Mouse (Mus musculus) heart, embryonic 11.5 days (tissue): ENCODE data around the gene Smpd3. TPM values are rescaled to one million over a fixed set of nuclear protein-coding genes. Genes with fewer than 3 reads are reported as not detected.

ENCODE experiments used
- ATAC-seq: fragments of 200-750 bp; cut with Nextera tagmentation; replicated peaks from 2 replicates; pipeline ENCODE4 v1.8.0; 2017; ENCODE audit warnings: moderate library complexity; ENCODE audit not compliant: insufficient number of reproducible peaks, low FRiP score, low TSS enrichment
- H3K27ac ChIP-seq: fragments of 300-500 bp; sonication (generic); 2 replicates; pipeline ENCODE4 v1.5.1; 2014; ENCODE audit warnings: mild to moderate bottlenecking, low read depth, low read length
- H3K27me3 ChIP-seq: fragments of 300-500 bp; sonication (generic); 2 replicates; pipeline ENCODE4 v1.6.1; 2014; ENCODE audit warnings: mild to moderate bottlenecking, low read length, mixed read lengths; ENCODE audit not compliant: control insufficient read depth, insufficient read depth
- H3K36me3 ChIP-seq: fragments of 300-500 bp; sonication (generic); 2 replicates; pipeline ENCODE4 v1.6.1; 2014; ENCODE audit warnings: mild to moderate bottlenecking, low read length, moderate library complexity, mixed read lengths; ENCODE audit not compliant: control insufficient read depth, insufficient read depth
- H3K4me1 ChIP-seq: fragments of 300-500 bp; sonication (generic); 2 replicates; pipeline ENCODE4 v1.6.1; 2014; ENCODE audit warnings: low read length; ENCODE audit not compliant: control insufficient read depth, insufficient read depth
- H3K4me2 ChIP-seq: fragments of 300-500 bp; sonication (generic); 2 replicates; pipeline ENCODE4 v1.6.1; 2014; ENCODE audit warnings: mild to moderate bottlenecking, moderate library complexity
- H3K4me3 ChIP-seq: fragments of 300-500 bp; sonication (generic); 2 replicates; pipeline ENCODE4 v1.5.1; 2014; ENCODE audit warnings: low read depth, low read length
- H3K9ac ChIP-seq: fragments of 300-500 bp; sonication (generic); 2 replicates; pipeline ENCODE4 v1.6.1; 2014; ENCODE audit warnings: mild to moderate bottlenecking, low read depth, low read length, moderate library complexity
- H3K9me3 ChIP-seq: fragments of 300-500 bp; sonication (generic); replicated peaks from 2 replicates; pipeline ENCODE4 v1.6.1; 2016; ENCODE audit warnings: low read length; ENCODE audit not compliant: control insufficient read depth
- WGBS: fragments of 180-500 bp; shearing (Covaris S2); extraction: QIAGEN DNeasy Blood & Tissue Kit; methylation state at CpG from one replicate; pipeline ENCODE4 v1.1.7; 2014; ENCODE audit not compliant: insufficient replicate concordance; 5-methylcytosine and 5-hydroxymethylcytosine counted together
- polyA plus RNA-seq: library from polyadenylated mRNA; unstranded; fragments of >200 nt; fragmentation: Nextera tagmentation; extraction: Ambion mirVana; gene quantifications from 2 replicates; pipeline ENCODE4 v1.2.1, GENCODE M21; 2014

The Smpd3 gene
- polyA plus RNA-seq, 1 experiment from 2014 or later, result 2.3 TPM

- Histone ChIP-seq H3K9me3 (no peaks in the 10 kb centered on the region), H3K4me3 (no peak overlapping the region), H3K27me3 (no peaks in the 10 kb centered on the region), H3K36me3 (peaks cover 5% of the 10 kb centered on the region; the same call in 1 of the 2 replicates), H3K4me2 (no peak overlapping the region), H3K9ac (no peak overlapping the region), H3K27ac (no peak overlapping the region), H3K4me1 (peaks cover 23% of the 10 kb centered on the region)
- 26% methylated on average over 1 of the region's 1 CpGs for WGBS
- no peak for ATAC-seq
Measured at GRCm38 (mm10) chr8:106258169-106258568, 79.6 kb downstream of the Smpd3 start.

DNA sequence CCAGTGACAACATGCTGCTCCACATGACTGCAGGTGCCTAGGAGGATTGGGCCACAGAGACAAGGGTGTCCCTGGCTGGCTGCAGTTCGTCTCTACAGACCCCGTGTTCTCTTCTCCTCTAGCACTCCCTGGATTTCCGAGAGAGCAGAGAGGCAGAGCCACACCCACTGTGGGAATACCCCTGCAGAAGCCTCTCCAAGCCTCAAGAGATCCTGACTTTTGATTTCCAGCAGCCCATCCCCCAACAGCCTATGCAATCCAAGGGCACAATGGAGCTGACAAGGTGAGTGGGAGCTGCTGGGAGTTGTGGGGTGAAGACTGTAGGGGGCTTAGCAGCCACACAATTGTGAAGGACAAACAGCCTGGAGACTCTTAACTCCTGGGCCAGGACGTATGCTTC, 87.6 kb downstream of the Smpd3 start:
- Histone ChIP-seq H3K27ac (no peak overlapping the region), H3K36me3 (peaks cover 32% of the 10 kb centered on the region), H3K9me3 (no peaks in the 10 kb centered on the region), H3K4me2 (no peak overlapping the region), H3K4me1 (peaks cover 4% of the 10 kb centered on the region; the same call in 1 of the 2 replicates), H3K4me3 (no peak overlapping the region), H3K27me3 (no peaks in the 10 kb centered on the region), H3K9ac (peak overlapping the region; percentile 46; the same call in 1 of the 2 replicates)
- no peak for ATAC-seq
- 66% methylated on average over 4 of the region's 4 CpGs for WGBS

- WGBS, result 91% methylated on average over 5 of the region's 5 CpGs
- ATAC-seq, result no peak
Measured at GRCm38 (mm10) chr8:106237106-106237505, 100.7 kb downstream of the Smpd3 start.

GRCm38 (mm10) chr8:106234567-106235261, 103.1 kb downstream of the Smpd3 start:
- H3K4me3 ChIP-seq, result no peak overlapping the region
- no peak overlapping the region for H3K27ac ChIP-seq
- peaks cover 26% of the 10 kb centered on the region for H3K36me3 ChIP-seq
- H3K27me3 ChIP-seq, result no peaks in the 10 kb centered on the region
- WGBS, result 86% methylated on average over 17 of the region's 17 CpGs
- no peak overlapping the region for H3K4me2 ChIP-seq
- ATAC-seq, result no peak
- H3K9ac ChIP-seq, result no peak overlapping the region
- no peaks in the 10 kb centered on the region for H3K9me3 ChIP-seq
- no peaks in the 10 kb centered on the region for H3K4me1 ChIP-seq

More at GRCm38 (mm10) chr8:106237106-106237505, 100.7 kb downstream of the Smpd3 start:
- peaks cover 28% of the 10 kb centered on the region for H3K36me3 ChIP-seq
- no peak overlapping the region for H3K4me2 ChIP-seq
- H3K4me1 ChIP-seq, result no peaks in the 10 kb centered on the region
- no peak overlapping the region for H3K9ac ChIP-seq
- H3K27me3 ChIP-seq, result no peaks in the 10 kb centered on the region
- no peak overlapping the region for H3K27ac ChIP-seq
- no peaks in the 10 kb centered on the region for H3K9me3 ChIP-seq
- H3K4me3 ChIP-seq, result no peak overlapping the region

- WGBS, result 77% methylated on average over 3 of the region's 3 CpGs
- Histone ChIP-seq H3K27me3 (no peaks in the 10 kb centered on the region), H3K4me1 (no peaks in the 10 kb centered on the region), H3K4me3 (no peak overlapping the region), H3K9me3 (no peaks in the 10 kb centered on the region), H3K27ac (no peak overlapping the region), H3K4me2 (no peak overlapping the region), H3K36me3 (peaks cover 30% of the 10 kb centered on the region), H3K9ac (no peak overlapping the region)
- no peak for ATAC-seq
Measured at GRCm38 (mm10) chr8:106232751-106233150, 105.0 kb downstream of the Smpd3 start.

DNA sequence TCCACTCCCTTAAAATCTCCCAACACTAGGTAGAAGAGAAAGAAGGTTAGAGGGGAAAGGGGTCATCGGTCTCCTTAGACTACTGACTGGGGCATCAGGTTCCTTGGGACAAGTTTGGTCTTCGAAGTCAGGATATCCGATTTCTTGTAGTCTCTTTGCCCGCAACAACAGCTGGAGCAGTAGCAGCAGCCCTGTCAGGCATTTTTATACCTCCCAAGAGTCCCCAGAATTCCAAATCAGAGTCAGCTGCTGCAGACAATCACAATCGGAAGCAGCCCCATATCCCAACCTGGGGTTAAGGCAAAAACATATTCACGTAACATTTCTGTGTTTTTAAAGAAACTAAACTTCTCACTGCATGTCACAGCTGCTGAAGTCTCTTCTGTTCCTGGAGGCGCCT, 106.3 kb downstream of the Smpd3 start:
- no peaks in the 10 kb centered on the region for H3K9me3 ChIP-seq
- ATAC-seq, result no peak
- H3K27me3 ChIP-seq, result no peaks in the 10 kb centered on the region
- H3K27ac ChIP-seq, result no peak overlapping the region
- no peaks in the 10 kb centered on the region for H3K4me1 ChIP-seq
- no peak overlapping the region for H3K4me2 ChIP-seq
- H3K36me3 ChIP-seq, result peaks cover 28% of the 10 kb centered on the region
- no peak overlapping the region for H3K4me3 ChIP-seq
- H3K9ac ChIP-seq, result no peak overlapping the region
- WGBS, result 90% methylated on average over 7 of the region's 7 CpGs

DNA sequence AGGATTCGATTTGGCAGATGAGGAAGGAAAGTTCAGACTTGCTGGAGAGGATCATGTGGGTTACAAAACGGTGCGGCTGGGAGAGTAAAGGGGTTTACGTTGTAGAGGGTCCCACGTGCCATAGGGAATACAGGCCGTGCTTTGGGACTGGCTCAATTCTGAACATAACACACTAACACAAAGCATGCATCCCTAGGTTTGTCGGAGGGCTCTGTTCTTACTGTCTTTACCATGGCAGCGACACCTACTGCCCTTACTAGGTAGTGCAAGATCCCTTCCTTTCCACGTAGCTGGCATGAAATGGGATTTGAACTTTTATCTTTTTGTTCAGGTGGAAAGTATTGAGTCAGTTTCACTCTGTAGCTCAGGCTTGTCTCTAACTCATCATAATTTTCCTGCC, 111.2 kb downstream of the Smpd3 start:
- no peaks in the 10 kb centered on the region for H3K4me1 ChIP-seq
- no peaks in the 10 kb centered on the region for H3K27me3 ChIP-seq
- H3K27ac ChIP-seq, result no peak overlapping the region
- WGBS, result 46% methylated on average over 9 of the region's 9 CpGs
- no peak for ATAC-seq
- H3K9ac ChIP-seq, result no peak overlapping the region
- H3K4me3 ChIP-seq, result no peak overlapping the region
- no peaks in the 10 kb centered on the region for H3K9me3 ChIP-seq
- H3K4me2 ChIP-seq, result no peak overlapping the region
- H3K36me3 ChIP-seq, result peaks cover 20% of the 10 kb centered on the region

GRCm38 (mm10) chr8:106219620-106220019, 118.2 kb downstream of the Smpd3 start:
- ATAC-seq, result no peak
- peaks cover 16% of the 10 kb centered on the region; the same call in 1 of the 2 replicates for H3K36me3 ChIP-seq
- no peaks in the 10 kb centered on the region for H3K4me1 ChIP-seq
- H3K27me3 ChIP-seq, result no peaks in the 10 kb centered on the region
- WGBS, result 75% methylated on average over 3 of the region's 3 CpGs
- no peak overlapping the region for H3K4me2 ChIP-seq
- no peak overlapping the region for H3K9ac ChIP-seq
- H3K9me3 ChIP-seq, result no peaks in the 10 kb centered on the region
- no peak overlapping the region for H3K27ac ChIP-seq
- no peak overlapping the region for H3K4me3 ChIP-seq

DNA sequence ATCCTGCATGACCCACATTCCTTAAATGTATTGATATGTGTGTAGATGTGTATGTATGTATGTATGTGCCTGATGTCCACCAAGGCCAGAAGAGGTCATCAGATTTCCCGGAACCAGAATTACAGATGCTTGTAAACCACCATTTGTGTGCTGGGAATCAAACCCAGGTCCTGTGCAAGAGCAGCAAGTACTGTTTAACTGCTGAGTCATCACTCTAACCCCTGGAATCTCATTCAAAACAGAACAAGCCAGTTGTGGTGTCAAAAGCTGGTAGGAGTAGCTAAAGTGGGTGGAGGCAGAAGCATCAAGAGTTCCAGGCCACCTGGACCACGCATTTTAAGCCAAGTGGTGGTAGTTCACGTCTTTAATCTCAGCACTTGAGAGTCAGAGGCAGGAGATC, 123.8 kb downstream of the Smpd3 start:
- 88% methylated on average over 3 of the region's 3 CpGs for WGBS
- no peak overlapping the region for H3K4me2 ChIP-seq
- no peak overlapping the region for H3K4me3 ChIP-seq
- peaks cover 6% of the 10 kb centered on the region for H3K4me1 ChIP-seq
- no peak for ATAC-seq
- no peaks in the 10 kb centered on the region for H3K27me3 ChIP-seq
- no peaks in the 10 kb centered on the region for H3K9me3 ChIP-seq
- no peak overlapping the region for H3K27ac ChIP-seq
- no peak overlapping the region for H3K9ac ChIP-seq
- peaks cover 21% of the 10 kb centered on the region for H3K36me3 ChIP-seq
